Mouse (Mus musculus): ENCODE measurements around the gene Rtn1. TPM values are rescaled to one million over a fixed set of nuclear protein-coding genes. Genes with fewer than 3 reads are reported as not detected.

Gene Rtn1
- polyA plus RNA-seq, 2 experiments, result 2.4 to 5.9 TPM

DNA sequence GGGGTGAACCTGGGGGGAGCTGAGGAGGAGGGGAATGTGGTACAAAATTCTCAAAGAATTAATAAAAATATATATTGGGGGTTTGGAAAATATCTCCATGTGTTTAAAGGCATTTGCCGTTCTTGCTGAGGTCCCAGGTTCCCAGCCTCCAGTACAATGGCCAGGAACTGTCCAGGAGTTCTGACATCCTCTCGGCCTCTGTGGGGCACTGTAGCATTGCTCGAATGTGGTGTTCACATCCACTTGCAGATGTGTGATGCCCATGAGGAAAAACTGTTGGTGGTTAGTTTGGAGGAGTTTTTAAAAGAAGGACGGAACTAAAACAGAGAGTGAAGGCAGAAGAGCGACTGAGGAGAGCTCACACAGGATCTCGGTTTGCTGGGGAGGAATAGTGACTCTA lies 166.0 kb downstream of the Rtn1 start:
- H3K9me3 ChIP-seq (ENCODE audit: control insufficient read depth, low read length), result no peaks in the 10 kb centered on the region
- no peak overlapping the region for H3K4me3 ChIP-seq (replicated peaks; ENCODE audit: low read length)
- H3K36me3 ChIP-seq (ENCODE audit: control insufficient read depth, insufficient read depth, low read length), result no peaks in the 10 kb centered on the region
- no peak overlapping the region for H3K4me2 ChIP-seq (replicated peaks; ENCODE audit: low read depth, low read length, severe bottlenecking)
- no peak overlapping the region for H3K9ac ChIP-seq (ENCODE audit: low read depth, low read length, severe bottlenecking)
- peaks cover under 1% of the 10 kb centered on the region; the same call in 1 of the 2 replicates for H3K27me3 ChIP-seq (ENCODE audit: control insufficient read depth, insufficient read depth, low read length)
- TF ChIP-seq POLR2A (IDR thresholded peaks at IDR 0.05; ENCODE audit: borderline replicate concordance, extremely low read depth, insufficient read depth, insufficient read length), result no peak
- WGBS, result 65% methylated on average over 6 of the region's 6 CpGs
- no peaks in the 10 kb centered on the region for H3K4me1 ChIP-seq (ENCODE audit: control insufficient read depth, insufficient read depth, low read length)
- no peak overlapping the region for H3K27ac ChIP-seq (replicated peaks; ENCODE audit: low read depth, low read length)
- no peak for DNase-seq (ENCODE audit: low spot score)
- ATAC-seq (ENCODE audit: low FRiP score, low read depth), result no peak

DNA sequence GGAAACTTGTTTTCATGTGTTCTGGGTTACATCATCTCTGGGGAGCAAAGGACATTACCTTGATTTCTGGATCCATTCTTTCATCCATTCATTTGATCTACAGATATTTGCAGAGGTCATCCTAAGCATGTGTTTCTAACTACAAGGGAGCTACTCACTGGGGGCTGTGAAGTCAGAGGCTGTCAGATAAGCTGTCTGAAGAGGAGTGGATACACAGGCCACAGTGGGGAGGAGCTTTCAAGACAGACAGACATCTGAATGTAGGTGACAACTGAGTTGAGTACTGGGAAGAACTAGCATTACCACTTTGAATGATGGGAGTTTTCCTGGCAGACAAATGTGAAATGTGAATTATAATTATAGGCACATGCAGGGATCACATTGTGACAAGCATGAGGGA lies 168.3 kb downstream of the Rtn1 start:
- DNase-seq (ENCODE audit: low spot score), result no peak
- Histone ChIP-seq H3K27me3 (ENCODE audit: control insufficient read depth, insufficient read depth, low read length) (peaks cover 13% of the 10 kb centered on the region), H3K9me3 (ENCODE audit: control insufficient read depth, low read length) (no peaks in the 10 kb centered on the region), H3K36me3 (ENCODE audit: control insufficient read depth, insufficient read depth, low read length) (no peaks in the 10 kb centered on the region), H3K27ac (replicated peaks; ENCODE audit: low read depth, low read length) (no peak overlapping the region), H3K4me1 (ENCODE audit: control insufficient read depth, insufficient read depth, low read length) (no peaks in the 10 kb centered on the region), H3K4me3 (replicated peaks; ENCODE audit: low read length) (no peak overlapping the region), H3K4me2 (replicated peaks; ENCODE audit: low read depth, low read length, severe bottlenecking) (no peak overlapping the region), H3K9ac (ENCODE audit: low read depth, low read length, severe bottlenecking) (no peak overlapping the region)
- no peak for TF ChIP-seq POLR2A (IDR thresholded peaks at IDR 0.05; ENCODE audit: borderline replicate concordance, extremely low read depth, insufficient read depth, insufficient read length)
- no peak for ATAC-seq (ENCODE audit: low FRiP score, low read depth)

DNA sequence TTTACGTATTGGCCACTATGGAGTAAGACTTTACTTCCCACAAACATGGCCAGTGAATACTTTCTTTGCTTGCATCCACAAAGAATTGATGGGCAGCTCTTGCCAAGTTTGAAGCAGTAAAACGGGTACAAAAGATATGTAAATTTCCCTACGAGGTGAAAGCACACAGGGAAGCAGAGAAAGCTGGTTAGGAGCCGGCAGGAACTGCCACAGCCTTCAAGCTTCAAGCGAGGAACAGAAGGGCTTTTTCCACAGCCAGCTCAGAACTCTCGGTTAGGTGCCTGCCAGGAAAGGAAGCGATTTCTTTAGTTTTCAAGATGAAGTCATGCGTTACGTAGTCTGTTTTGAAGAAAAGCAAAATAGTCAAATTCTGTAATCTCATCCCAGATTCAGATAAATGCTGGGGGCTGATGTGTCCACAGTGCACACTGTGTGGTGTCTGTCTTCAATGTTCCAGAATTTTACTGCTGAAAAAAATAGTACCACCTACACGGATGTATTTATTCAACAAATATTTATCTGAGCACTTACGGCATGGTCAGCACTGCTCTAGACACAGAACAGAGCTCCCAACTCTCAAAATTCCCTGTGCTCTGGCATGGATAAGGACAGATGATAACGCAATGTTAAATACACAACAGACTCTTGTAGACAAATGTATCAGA lies 169.5 kb downstream of the Rtn1 start:
- Histone ChIP-seq H3K27me3 (ENCODE audit: control insufficient read depth, insufficient read depth, low read length) (peaks cover 13% of the 10 kb centered on the region), H3K9ac (ENCODE audit: low read depth, low read length, severe bottlenecking) (no peak overlapping the region), H3K9me3 (ENCODE audit: control insufficient read depth, low read length) (no peaks in the 10 kb centered on the region), H3K27ac (replicated peaks; ENCODE audit: low read depth, low read length) (no peak overlapping the region), H3K36me3 (ENCODE audit: control insufficient read depth, insufficient read depth, low read length) (no peaks in the 10 kb centered on the region), H3K4me2 (replicated peaks; ENCODE audit: low read depth, low read length, severe bottlenecking) (no peak overlapping the region), H3K4me3 (replicated peaks; ENCODE audit: low read length) (no peak overlapping the region), H3K4me1 (ENCODE audit: control insufficient read depth, insufficient read depth, low read length) (no peaks in the 10 kb centered on the region)
- 59% methylated on average over 12 of the region's 12 CpGs for WGBS
- TF ChIP-seq POLR2A (IDR thresholded peaks at IDR 0.05; ENCODE audit: borderline replicate concordance, extremely low read depth, insufficient read depth, insufficient read length), result no peak
- no peak for ATAC-seq (ENCODE audit: low FRiP score, low read depth)
- no peak for DNase-seq (ENCODE audit: low spot score)

DNA sequence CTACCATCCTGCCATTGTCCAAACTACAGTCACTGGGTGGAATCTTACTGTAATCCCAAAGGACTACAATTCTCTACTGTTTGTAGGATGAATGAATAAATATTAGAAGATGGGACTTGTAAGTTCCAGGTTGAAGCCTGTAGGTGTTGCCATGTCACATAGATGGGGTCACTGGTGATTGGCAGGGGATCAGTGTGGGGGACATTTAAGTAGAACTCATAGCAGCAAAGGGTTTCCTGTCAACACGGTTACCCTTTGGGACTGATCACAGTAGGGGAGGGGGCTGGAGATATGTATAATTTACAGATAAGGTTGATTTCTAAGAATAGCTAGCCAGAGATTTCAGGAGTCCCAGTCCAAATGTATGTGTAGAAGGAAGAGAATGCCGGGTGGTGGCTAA lies 171.6 kb downstream of the Rtn1 start:
- Histone ChIP-seq H3K27ac (replicated peaks; ENCODE audit: low read depth, low read length) (no peak overlapping the region), H3K4me2 (replicated peaks; ENCODE audit: low read depth, low read length, severe bottlenecking) (peak overlapping the region; percentile 92), H3K36me3 (ENCODE audit: control insufficient read depth, insufficient read depth, low read length) (no peaks in the 10 kb centered on the region), H3K4me3 (replicated peaks; ENCODE audit: low read length) (peak overlapping the region; percentile 48; the same call in 1 of the 2 replicates), H3K9ac (ENCODE audit: low read depth, low read length, severe bottlenecking) (no peak overlapping the region), H3K27me3 (ENCODE audit: control insufficient read depth, insufficient read depth, low read length) (peaks cover 13% of the 10 kb centered on the region), H3K4me1 (ENCODE audit: control insufficient read depth, insufficient read depth, low read length) (no peaks in the 10 kb centered on the region), H3K9me3 (ENCODE audit: control insufficient read depth, low read length) (no peaks in the 10 kb centered on the region)
- no peak for DNase-seq (ENCODE audit: low spot score)
- TF ChIP-seq POLR2A (IDR thresholded peaks at IDR 0.05; ENCODE audit: borderline replicate concordance, extremely low read depth, insufficient read depth, insufficient read length), result no peak
- no peak for ATAC-seq (ENCODE audit: low FRiP score, low read depth)
- WGBS, result 78% methylated on average over 2 of the region's 2 CpGs

DNA sequence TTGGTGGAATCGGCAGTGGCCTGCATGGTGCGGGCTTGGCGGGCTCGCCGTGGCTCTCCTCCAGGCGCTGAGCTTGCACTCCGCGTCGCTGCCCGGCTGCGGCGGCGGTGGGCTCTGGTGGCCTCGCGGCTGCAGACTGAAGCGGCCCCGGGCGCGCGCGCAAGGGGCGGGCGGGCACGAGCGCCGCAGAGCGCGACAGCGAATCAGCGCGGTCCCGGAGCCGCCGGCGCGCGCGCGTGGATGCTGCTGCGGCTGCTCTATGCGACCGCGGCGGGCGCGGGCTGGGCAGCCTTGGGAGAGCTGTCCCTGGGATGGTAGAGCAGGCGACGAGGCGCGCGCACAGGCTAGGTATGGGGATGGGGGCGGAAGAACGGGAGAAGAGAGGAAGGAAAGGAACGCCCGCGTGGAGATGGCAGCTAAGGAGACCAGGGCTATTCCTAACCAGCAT lies 172.3 kb downstream of the Rtn1 start:
- Histone ChIP-seq H3K4me1 (ENCODE audit: control insufficient read depth, insufficient read depth, low read length) (no peaks in the 10 kb centered on the region), H3K9me3 (ENCODE audit: control insufficient read depth, low read length) (no peaks in the 10 kb centered on the region), H3K36me3 (ENCODE audit: control insufficient read depth, insufficient read depth, low read length) (no peaks in the 10 kb centered on the region), H3K27ac (replicated peaks; ENCODE audit: low read depth, low read length) (no peak overlapping the region), H3K4me2 (replicated peaks; ENCODE audit: low read depth, low read length, severe bottlenecking) (peak overlapping the region; percentile 92), H3K27me3 (ENCODE audit: control insufficient read depth, insufficient read depth, low read length) (peaks cover 13% of the 10 kb centered on the region), H3K9ac (ENCODE audit: low read depth, low read length, severe bottlenecking) (peak overlapping the region; percentile 47), H3K4me3 (replicated peaks; ENCODE audit: low read length) (peak overlapping the region; percentile 48)
- peak; percentile 71 for DNase-seq (ENCODE audit: low spot score)
- WGBS, result under 1% methylated on average over 48 of the region's 56 CpGs
- ATAC-seq (ENCODE audit: low FRiP score, low read depth), result peak; percentile 87
- no peak for TF ChIP-seq POLR2A (IDR thresholded peaks at IDR 0.05; ENCODE audit: borderline replicate concordance, extremely low read depth, insufficient read depth, insufficient read length)
